Mouse (Mus musculus): Measurements from ENCODE around the gene Itgb4. TPM values are rescaled to one million over a fixed set of nuclear protein-coding genes. Genes with fewer than 3 reads are reported as not detected.

Gene Itgb4
- polyA plus RNA-seq, 1 experiment from 2014 or later = 0.83 TPM

GRCm38 (mm10) chr11:116037826-116038225 lies 63.3 kb downstream of the Itgb4 start:
- no peaks in the 10 kb centered on the region for H3K4me1 ChIP-seq (ENCODE audit: control insufficient read depth, insufficient read depth, low read length)
- H3K9ac ChIP-seq (replicated peaks; ENCODE audit: low read length) = no peak overlapping the region
- peaks cover 9% of the 10 kb centered on the region for H3K36me3 ChIP-seq (replicated peaks; ENCODE audit: control insufficient read depth, insufficient read depth, low read depth, low read length)
- no peaks in the 10 kb centered on the region for H3K27me3 ChIP-seq (ENCODE audit: control insufficient read depth, insufficient read depth, low read length)
- WGBS = 93% methylated on average over 9 of the region's 9 CpGs
- H3K4me3 ChIP-seq (ENCODE audit: low read depth, low read length) = no peak overlapping the region
- DNase-seq (ENCODE audit: low spot score) (no peak), ATAC-seq (replicated peaks; ENCODE audit: insufficient number of reproducible peaks, low FRiP score, low TSS enrichment, low read depth) (no peak)
- no peaks in the 10 kb centered on the region for H3K9me3 ChIP-seq (replicated peaks; ENCODE audit: control insufficient read depth, low read length)
- no peak overlapping the region for H3K4me2 ChIP-seq (ENCODE audit: low read depth, low read length)
- H3K27ac ChIP-seq (replicated peaks; ENCODE audit: low read depth, low read length) = no peak overlapping the region

- ATAC-seq (replicated peaks; ENCODE audit: insufficient number of reproducible peaks, low FRiP score, low TSS enrichment, low read depth) = no peak
- Histone ChIP-seq H3K27ac (replicated peaks; ENCODE audit: low read depth, low read length) (no peak overlapping the region), H3K4me2 (ENCODE audit: low read depth, low read length) (no peak overlapping the region), H3K9me3 (replicated peaks; ENCODE audit: control insufficient read depth, low read length) (no peaks in the 10 kb centered on the region), H3K4me3 (ENCODE audit: low read depth, low read length) (no peak overlapping the region), H3K36me3 (replicated peaks; ENCODE audit: control insufficient read depth, insufficient read depth, low read depth, low read length) (peaks cover 9% of the 10 kb centered on the region), H3K27me3 (ENCODE audit: control insufficient read depth, insufficient read depth, low read length) (no peaks in the 10 kb centered on the region), H3K9ac (replicated peaks; ENCODE audit: low read length) (no peak overlapping the region), H3K4me1 (ENCODE audit: control insufficient read depth, insufficient read depth, low read length) (no peaks in the 10 kb centered on the region)
- WGBS = 90% methylated on average over 6 of the region's 6 CpGs
- DNase-seq (ENCODE audit: low spot score) = no peak
Observed at GRCm38 (mm10) chr11:116040593-116040992, 66.1 kb downstream of the Itgb4 start.

- H3K36me3 ChIP-seq (replicated peaks; ENCODE audit: control insufficient read depth, insufficient read depth, low read depth, low read length) = peaks cover 15% of the 10 kb centered on the region
- H3K4me1 ChIP-seq (ENCODE audit: control insufficient read depth, insufficient read depth, low read length) = no peaks in the 10 kb centered on the region
- no peaks in the 10 kb centered on the region for H3K27me3 ChIP-seq (ENCODE audit: control insufficient read depth, insufficient read depth, low read length)
- WGBS = 98% methylated on average over 2 of the region's 2 CpGs
- no peak overlapping the region for H3K9ac ChIP-seq (replicated peaks; ENCODE audit: low read length)
- H3K9me3 ChIP-seq (replicated peaks; ENCODE audit: control insufficient read depth, low read length) = no peaks in the 10 kb centered on the region
- DNase-seq (ENCODE audit: low spot score) (no peak), ATAC-seq (replicated peaks; ENCODE audit: insufficient number of reproducible peaks, low FRiP score, low TSS enrichment, low read depth) (no peak)
- no peak overlapping the region for H3K4me2 ChIP-seq (ENCODE audit: low read depth, low read length)
- H3K4me3 ChIP-seq (ENCODE audit: low read depth, low read length) = no peak overlapping the region
- H3K27ac ChIP-seq (replicated peaks; ENCODE audit: low read depth, low read length) = no peak overlapping the region
Observed at GRCm38 (mm10) chr11:116041833-116042232, 67.3 kb downstream of the Itgb4 start.

- 92% methylated on average over 5 of the region's 5 CpGs for WGBS
- no peak for ATAC-seq (replicated peaks; ENCODE audit: insufficient number of reproducible peaks, low FRiP score, low TSS enrichment, low read depth)
- peaks cover 15% of the 10 kb centered on the region for H3K36me3 ChIP-seq (replicated peaks; ENCODE audit: control insufficient read depth, insufficient read depth, low read depth, low read length)
Observed at GRCm38 (mm10) chr11:116042372-116043138, 68.0 kb downstream of the Itgb4 start.

GRCm38 (mm10) chr11:116043286-116043685 lies 68.8 kb downstream of the Itgb4 start:
- ATAC-seq (replicated peaks; ENCODE audit: insufficient number of reproducible peaks, low FRiP score, low TSS enrichment, low read depth) (no peak), DNase-seq (ENCODE audit: low spot score) (no peak)
- H3K9ac ChIP-seq (replicated peaks; ENCODE audit: low read length) = no peak overlapping the region
- no peaks in the 10 kb centered on the region for H3K27me3 ChIP-seq (ENCODE audit: control insufficient read depth, insufficient read depth, low read length)
- no peak overlapping the region for H3K4me3 ChIP-seq (ENCODE audit: low read depth, low read length)
- peaks cover 18% of the 10 kb centered on the region for H3K36me3 ChIP-seq (replicated peaks; ENCODE audit: control insufficient read depth, insufficient read depth, low read depth, low read length)
- H3K9me3 ChIP-seq (replicated peaks; ENCODE audit: control insufficient read depth, low read length) = no peaks in the 10 kb centered on the region
- 96% methylated on average over 1 of the region's 1 CpGs for WGBS
- no peak overlapping the region for H3K27ac ChIP-seq (replicated peaks; ENCODE audit: low read depth, low read length)
- no peak overlapping the region for H3K4me2 ChIP-seq (ENCODE audit: low read depth, low read length)
- H3K4me1 ChIP-seq (ENCODE audit: control insufficient read depth, insufficient read depth, low read length) = no peaks in the 10 kb centered on the region

More at GRCm38 (mm10) chr11:116042372-116043138, 68.0 kb downstream of the Itgb4 start:
- Histone ChIP-seq H3K9ac (replicated peaks; ENCODE audit: low read length) (no peak overlapping the region), H3K4me1 (ENCODE audit: control insufficient read depth, insufficient read depth, low read length) (no peaks in the 10 kb centered on the region), H3K9me3 (replicated peaks; ENCODE audit: control insufficient read depth, low read length) (no peaks in the 10 kb centered on the region), H3K4me2 (ENCODE audit: low read depth, low read length) (no peak overlapping the region), H3K27me3 (ENCODE audit: control insufficient read depth, insufficient read depth, low read length) (no peaks in the 10 kb centered on the region), H3K27ac (replicated peaks; ENCODE audit: low read depth, low read length) (no peak overlapping the region), H3K4me3 (ENCODE audit: low read depth, low read length) (no peak overlapping the region)
- DNase-seq (ENCODE audit: low spot score) = no peak

GRCm38 (mm10) chr11:116045173-116045572 lies 70.7 kb downstream of the Itgb4 start:
- Histone ChIP-seq H3K36me3 (replicated peaks; ENCODE audit: control insufficient read depth, insufficient read depth, low read depth, low read length) (peaks cover 22% of the 10 kb centered on the region), H3K9ac (replicated peaks; ENCODE audit: low read length) (no peak overlapping the region), H3K4me3 (ENCODE audit: low read depth, low read length) (no peak overlapping the region), H3K4me2 (ENCODE audit: low read depth, low read length) (no peak overlapping the region), H3K4me1 (ENCODE audit: control insufficient read depth, insufficient read depth, low read length) (no peaks in the 10 kb centered on the region), H3K27me3 (ENCODE audit: control insufficient read depth, insufficient read depth, low read length) (no peaks in the 10 kb centered on the region), H3K9me3 (replicated peaks; ENCODE audit: control insufficient read depth, low read length) (no peaks in the 10 kb centered on the region), H3K27ac (replicated peaks; ENCODE audit: low read depth, low read length) (no peak overlapping the region)
- DNase-seq (ENCODE audit: low spot score) (no peak), ATAC-seq (replicated peaks; ENCODE audit: insufficient number of reproducible peaks, low FRiP score, low TSS enrichment, low read depth) (no peak)
- 96% methylated on average over 6 of the region's 6 CpGs for WGBS

GRCm38 (mm10) chr11:116049610-116050009 lies 75.1 kb downstream of the Itgb4 start:
- Histone ChIP-seq H3K36me3 (replicated peaks; ENCODE audit: control insufficient read depth, insufficient read depth, low read depth, low read length) (peaks cover 23% of the 10 kb centered on the region), H3K27me3 (ENCODE audit: control insufficient read depth, insufficient read depth, low read length) (no peaks in the 10 kb centered on the region), H3K9me3 (replicated peaks; ENCODE audit: control insufficient read depth, low read length) (no peaks in the 10 kb centered on the region), H3K9ac (replicated peaks; ENCODE audit: low read length) (no peak overlapping the region), H3K4me3 (ENCODE audit: low read depth, low read length) (no peak overlapping the region), H3K4me1 (ENCODE audit: control insufficient read depth, insufficient read depth, low read length) (no peaks in the 10 kb centered on the region), H3K27ac (replicated peaks; ENCODE audit: low read depth, low read length) (no peak overlapping the region), H3K4me2 (ENCODE audit: low read depth, low read length) (no peak overlapping the region)
- ATAC-seq (replicated peaks; ENCODE audit: insufficient number of reproducible peaks, low FRiP score, low TSS enrichment, low read depth) (no peak), DNase-seq (ENCODE audit: low spot score) (no peak)
- 80% methylated on average over 2 of the region's 2 CpGs for WGBS

- Histone ChIP-seq H3K4me1 (ENCODE audit: control insufficient read depth, insufficient read depth, low read length) (no peaks in the 10 kb centered on the region), H3K9me3 (replicated peaks; ENCODE audit: control insufficient read depth, low read length) (no peaks in the 10 kb centered on the region), H3K36me3 (replicated peaks; ENCODE audit: control insufficient read depth, insufficient read depth, low read depth, low read length) (peaks cover 23% of the 10 kb centered on the region), H3K27me3 (ENCODE audit: control insufficient read depth, insufficient read depth, low read length) (no peaks in the 10 kb centered on the region), H3K27ac (replicated peaks; ENCODE audit: low read depth, low read length) (no peak overlapping the region), H3K4me3 (ENCODE audit: low read depth, low read length) (no peak overlapping the region), H3K9ac (replicated peaks; ENCODE audit: low read length) (no peak overlapping the region), H3K4me2 (ENCODE audit: low read depth, low read length) (no peak overlapping the region)
- no peak for DNase-seq (ENCODE audit: low spot score)
- WGBS = 83% methylated on average over 4 of the region's 4 CpGs
- ATAC-seq (replicated peaks; ENCODE audit: insufficient number of reproducible peaks, low FRiP score, low TSS enrichment, low read depth) = no peak
Observed at GRCm38 (mm10) chr11:116050196-116050595, 75.7 kb downstream of the Itgb4 start.

All from embryonic facial prominence, embryonic 11.5 days (tissue).